Mouse (Mus musculus) liver, postnatal 0 days (tissue): Measurements from ENCODE around the gene Smyd1.

Experiments
- CTCF ChIP-seq: sonication (generic); IDR thresholded peaks from 2 replicates; pipeline ENCODE4 v1.5.1; 2016; ENCODE audit warnings: antibody characterized with exemption, low read depth
- EP300 ChIP-seq: IDR thresholded peaks from 2 replicates; pipeline ENCODE4 v1.6.1; 2016; ENCODE audit warnings: antibody characterized with exemption, low read depth, mild to moderate bottlenecking

- TF ChIP-seq CTCF: peak; percentile 65
- TF ChIP-seq EP300: no peak
Observed at GRCm38 (mm10) chr6:71298751-71299150, 23.3 kb downstream of the Smyd1 start.
